Mouse (Mus musculus) kidney, postnatal 0 days (tissue): Measurements from ENCODE around the gene Syne2. TPM values are rescaled to one million over a fixed set of nuclear protein-coding genes. Genes with fewer than 3 reads are reported as not detected.

Experiments used
- ATAC-seq: fragments of 200-750 bp; cut with Nextera tagmentation; replicated peaks from 2 replicates; pipeline ENCODE4 v1.8.0; 2017; ENCODE audit warnings: low read depth, moderate number of reproducible peaks, moderate TSS enrichment, moderate library complexity; ENCODE audit not compliant: low FRiP score
- DNase-seq: peaks from one replicate; pipeline ENCODE4 v3.0.0-alpha.2; 2016; ENCODE audit warnings: low spot score
- H3K27ac ChIP-seq: fragments of 300-500 bp; sonication (generic); 2 replicates; pipeline ENCODE4 v1.5.1; 2014; ENCODE audit warnings: mild to moderate bottlenecking
- H3K27me3 ChIP-seq: fragments of 300-500 bp; sonication (generic); 2 replicates; pipeline ENCODE4 v1.6.1; 2014; ENCODE audit warnings: low read length, mixed read lengths; ENCODE audit not compliant: insufficient read depth
- H3K36me3 ChIP-seq: fragments of 300-500 bp; sonication (generic); 2 replicates; pipeline ENCODE4 v1.6.1; 2014; ENCODE audit warnings: low read length, mixed read lengths; ENCODE audit not compliant: insufficient read depth
- H3K4me1 ChIP-seq: fragments of 300-500 bp; sonication (generic); replicated peaks from 2 replicates; pipeline ENCODE4 v1.6.1; 2014; ENCODE audit warnings: antibody characterized with exemption, low read length, mixed read lengths; ENCODE audit not compliant: insufficient read depth
- H3K4me2 ChIP-seq: fragments of 300-500 bp; sonication (generic); 2 replicates; pipeline ENCODE4 v1.6.1; 2014; ENCODE audit warnings: mild to moderate bottlenecking, low read length, moderate library complexity, mixed read lengths
- H3K4me3 ChIP-seq: fragments of 300-500 bp; sonication (generic); replicated peaks from 2 replicates; pipeline ENCODE4 v1.5.1; 2014; ENCODE audit warnings: low read depth, low read length
- H3K9ac ChIP-seq: fragments of 300-500 bp; sonication (generic); 2 replicates; pipeline ENCODE4 v1.6.1; 2014; ENCODE audit warnings: low read depth, low read length
- H3K9me3 ChIP-seq: fragments of 300-500 bp; sonication (generic); replicated peaks from 2 replicates; pipeline ENCODE4 v1.6.1; 2016; ENCODE audit warnings: low read length, inconsistent platforms, mixed read lengths
- CTCF ChIP-seq: IDR thresholded peaks from 2 replicates; pipeline ENCODE4 v1.5.1; 2016; ENCODE audit warnings: antibody characterized with exemption, low read depth, mild to moderate bottlenecking, moderate library complexity
- WGBS: fragments of 180-500 bp; shearing (Covaris S2); extraction: QIAGEN DNeasy Blood & Tissue Kit; methylation state at CpG from one replicate; pipeline ENCODE4 v1.1.7; 2014; 5-methylcytosine and 5-hydroxymethylcytosine counted together
- polyA plus RNA-seq: library from polyadenylated mRNA; unstranded; fragments of >200 nt; fragmentation: Nextera tagmentation; extraction: Ambion mirVana; gene quantifications from 2 replicates; pipeline ENCODE4 v1.2.1, GENCODE M21; 2015

Gene Syne2
- polyA plus RNA-seq, 1 experiment from 2014 or later = 37.2 TPM

DNA sequence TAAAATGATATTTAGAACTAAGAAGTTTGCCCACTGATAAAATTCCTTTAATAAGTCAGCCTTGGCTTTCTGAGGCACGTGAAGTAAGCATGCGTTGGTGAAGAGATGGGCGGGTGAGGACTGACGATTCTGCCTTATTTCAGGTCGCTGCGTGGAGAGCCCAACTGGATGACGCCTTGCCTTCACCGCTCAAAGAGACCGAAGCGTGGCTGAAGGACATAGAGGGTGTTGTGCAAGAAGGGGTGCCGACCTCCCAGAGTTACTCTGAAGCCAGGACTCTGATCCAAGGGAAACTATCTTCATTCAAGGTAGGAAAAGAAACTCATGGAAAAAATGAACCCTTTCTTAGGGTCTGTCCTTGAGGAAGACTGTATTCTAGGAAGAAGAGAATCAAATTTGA is 86.1 kb downstream of the Syne2 start:
- Histone ChIP-seq H3K36me3 (peaks cover 30% of the 10 kb centered on the region), H3K4me2 (no peak overlapping the region), H3K27me3 (no peaks in the 10 kb centered on the region), H3K27ac (no peak overlapping the region), H3K4me1 (no peaks in the 10 kb centered on the region), H3K4me3 (no peak overlapping the region), H3K9me3 (no peaks in the 10 kb centered on the region), H3K9ac (no peak overlapping the region)
- no peak for TF ChIP-seq CTCF
- WGBS = 95% methylated on average over 11 of the region's 11 CpGs
- ATAC-seq (no peak), DNase-seq (no peak)

DNA sequence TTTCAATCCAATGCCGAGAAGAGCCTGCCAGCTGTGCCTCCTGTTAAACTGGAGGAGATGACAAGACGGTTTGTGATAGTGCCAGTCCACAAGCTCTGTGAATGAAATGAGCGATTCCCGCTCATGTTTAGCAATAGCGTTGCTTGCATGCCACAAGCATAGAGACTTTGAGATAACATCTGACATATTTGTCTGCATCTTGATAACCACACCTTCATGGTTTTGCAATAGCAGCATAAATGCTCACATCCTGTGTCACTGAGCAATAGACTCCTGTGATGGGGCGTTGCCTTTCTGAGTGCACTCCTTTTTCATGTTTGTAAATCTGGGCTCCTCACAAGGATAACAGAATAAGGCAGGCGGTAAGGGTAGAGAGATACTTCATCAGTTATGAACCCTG is 87.4 kb downstream of the Syne2 start:
- Histone ChIP-seq H3K27ac (no peak overlapping the region), H3K4me2 (no peak overlapping the region), H3K9ac (no peak overlapping the region), H3K4me1 (no peaks in the 10 kb centered on the region), H3K4me3 (no peak overlapping the region), H3K27me3 (no peaks in the 10 kb centered on the region), H3K9me3 (no peaks in the 10 kb centered on the region), H3K36me3 (peaks cover 37% of the 10 kb centered on the region; the same call in 1 of the 2 replicates)
- no peak for DNase-seq
- ATAC-seq = no peak
- WGBS = 92% methylated on average over 7 of the region's 7 CpGs
- TF ChIP-seq CTCF = no peak

GRCm38 (mm10) chr12:75908466-75908865 is 90.5 kb downstream of the Syne2 start:
- Histone ChIP-seq H3K9me3 (no peaks in the 10 kb centered on the region), H3K4me2 (no peak overlapping the region), H3K27ac (no peak overlapping the region), H3K4me3 (no peak overlapping the region), H3K36me3 (peaks cover 54% of the 10 kb centered on the region; the same call in 1 of the 2 replicates), H3K27me3 (no peaks in the 10 kb centered on the region), H3K9ac (no peak overlapping the region), H3K4me1 (no peaks in the 10 kb centered on the region)
- TF ChIP-seq CTCF = no peak
- WGBS = 85% methylated on average over 3 of the region's 3 CpGs
- no peak for DNase-seq
- no peak for ATAC-seq

- no peak for DNase-seq
- TF ChIP-seq CTCF = no peak
- H3K4me1 ChIP-seq = no peaks in the 10 kb centered on the region
- no peak overlapping the region for H3K9ac ChIP-seq
- H3K4me3 ChIP-seq = no peak overlapping the region
- no peak for ATAC-seq
- no peaks in the 10 kb centered on the region for H3K9me3 ChIP-seq
- H3K36me3 ChIP-seq = peaks cover 42% of the 10 kb centered on the region; the same call in 1 of the 2 replicates
- no peak overlapping the region for H3K4me2 ChIP-seq
- no peaks in the 10 kb centered on the region for H3K27me3 ChIP-seq
- 94% methylated on average over 5 of the region's 5 CpGs for WGBS
- H3K27ac ChIP-seq = no peak overlapping the region
These were observed 97.8 kb downstream of the Syne2 start for GRCm38 (mm10) chr12:75915694-75916093.

DNA sequence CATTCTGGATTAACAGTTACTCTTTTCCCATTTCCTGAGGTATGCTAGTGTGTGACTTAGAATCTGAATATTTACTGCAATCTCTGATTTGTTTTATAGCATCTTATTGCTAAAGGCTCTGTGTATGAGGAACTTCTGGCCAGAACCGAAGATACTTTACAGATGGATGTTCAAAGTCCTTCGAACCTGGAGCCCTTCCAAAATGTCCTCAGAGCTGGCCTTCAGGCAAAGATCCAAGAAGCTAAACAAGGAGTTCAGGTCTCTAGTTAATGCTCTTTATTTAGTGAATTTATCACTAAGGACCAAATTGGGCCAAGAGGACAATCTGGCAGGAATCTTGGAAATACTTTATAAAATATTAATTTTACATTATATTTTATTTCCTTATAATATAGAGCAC is 100.5 kb downstream of the Syne2 start:
- Histone ChIP-seq H3K27me3 (no peaks in the 10 kb centered on the region), H3K36me3 (peaks cover 30% of the 10 kb centered on the region), H3K4me1 (no peaks in the 10 kb centered on the region), H3K9ac (no peak overlapping the region), H3K4me2 (no peak overlapping the region), H3K27ac (no peak overlapping the region), H3K4me3 (no peak overlapping the region), H3K9me3 (no peaks in the 10 kb centered on the region)
- ATAC-seq = no peak
- DNase-seq = peak; percentile 33
- 67% methylated on average over 2 of the region's 2 CpGs for WGBS
- no peak for TF ChIP-seq CTCF

DNA sequence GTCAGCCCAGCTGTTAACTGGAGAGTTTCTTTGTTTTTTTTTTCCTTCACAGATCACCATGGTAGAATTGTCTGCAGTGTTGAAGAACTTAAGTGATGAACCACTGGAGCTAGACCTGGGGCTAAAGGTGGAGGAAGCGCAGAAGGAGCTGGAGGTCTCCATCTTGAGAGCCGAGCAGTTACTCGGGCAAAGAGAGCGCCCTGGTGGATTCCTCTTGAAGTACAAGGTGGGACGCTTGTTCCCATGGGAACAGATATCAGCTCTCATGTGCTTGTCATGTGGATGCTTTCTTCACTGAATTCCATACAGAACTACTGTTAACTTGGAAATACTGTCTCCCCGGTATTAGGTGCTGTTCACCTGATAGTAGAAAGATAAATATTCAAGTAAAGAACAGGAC is 101.0 kb downstream of the Syne2 start:
- Histone ChIP-seq H3K9ac (no peak overlapping the region), H3K4me3 (no peak overlapping the region), H3K36me3 (peaks cover 30% of the 10 kb centered on the region), H3K4me1 (no peaks in the 10 kb centered on the region), H3K27me3 (no peaks in the 10 kb centered on the region), H3K9me3 (no peaks in the 10 kb centered on the region), H3K4me2 (no peak overlapping the region), H3K27ac (no peak overlapping the region)
- WGBS = 54% methylated on average over 6 of the region's 6 CpGs
- DNase-seq = peak; percentile 78
- no peak for ATAC-seq
- peak; percentile 67 for TF ChIP-seq CTCF

DNA sequence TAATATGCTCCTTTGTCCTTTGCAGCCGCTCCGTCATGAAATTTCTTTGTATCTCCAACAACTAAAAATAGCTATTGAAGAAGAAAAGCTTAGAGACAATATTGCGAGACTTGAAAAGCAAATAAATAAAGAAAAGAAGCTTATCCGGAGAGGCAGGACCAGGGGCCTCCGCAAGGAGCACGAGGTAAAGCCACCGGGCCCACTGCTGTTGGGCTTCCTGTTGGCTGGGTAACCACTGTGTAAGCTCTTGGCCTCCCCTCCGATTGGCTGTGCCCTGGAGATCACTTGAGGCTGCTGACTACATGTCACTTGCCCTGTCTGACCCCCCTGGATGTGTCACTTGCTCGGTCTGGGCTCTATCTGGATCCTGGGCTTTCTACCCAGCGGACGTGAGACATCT is 105.0 kb downstream of the Syne2 start:
- no peaks in the 10 kb centered on the region for H3K27me3 ChIP-seq
- no peaks in the 10 kb centered on the region for H3K9me3 ChIP-seq
- no peak overlapping the region for H3K9ac ChIP-seq
- no peak overlapping the region for H3K27ac ChIP-seq
- whole genome bisulfite sequencing = 71% methylated on average over 11 of the region's 11 CpGs
- no peak overlapping the region for H3K4me2 ChIP-seq
- peak; percentile 19 for DNase-seq
- no peaks in the 10 kb centered on the region for H3K4me1 ChIP-seq
- H3K36me3 ChIP-seq = peaks cover 42% of the 10 kb centered on the region
- no peak for TF ChIP-seq CTCF
- no peak overlapping the region for H3K4me3 ChIP-seq
- no peak for ATAC-seq
